Mouse (Mus musculus) C2C12 (cell line): Measurements from ENCODE around the gene Shoc2.

Source experiments
- CEBPB ChIP-seq: IDR thresholded peaks from one replicate; pipeline ENCODE4 v1.6.1; 2011; ENCODE audit warnings: low read depth, mild to moderate bottlenecking, control low read depth, moderate library complexity
- CTCF ChIP-seq: IDR thresholded peaks from one replicate; pipeline ENCODE4 v1.5.1; 2011; ENCODE audit not compliant: control insufficient read depth, insufficient read depth, insufficient read length
- MAX ChIP-seq: IDR thresholded peaks from one replicate; pipeline ENCODE4 v1.6.1; 2011; ENCODE audit warnings: mild to moderate bottlenecking, control low read depth
- MYOD1 ChIP-seq: IDR thresholded peaks from one replicate; pipeline ENCODE4 v1.6.1; 2011; ENCODE audit warnings: low read depth; ENCODE audit not compliant: control insufficient read depth, insufficient read length
- MYOG ChIP-seq: IDR thresholded peaks from one replicate; pipeline ENCODE4 v1.6.1; 2011; ENCODE audit not compliant: control insufficient read depth, insufficient read length; ENCODE audit errors: extremely low read depth
- USF1 ChIP-seq: IDR thresholded peaks from one replicate; pipeline ENCODE4 v1.6.1; 2011; ENCODE audit warnings: low read depth, mild to moderate bottlenecking, control low read depth, moderate library complexity

GRCm38 (mm10) chr19:53942342-53942741, 1.8 kb upstream of the Shoc2 start:
- no peak for TF ChIP-seq USF1
- TF ChIP-seq CTCF = no peak
- TF ChIP-seq MYOD1 = no peak
- no peak for TF ChIP-seq MAX
- TF ChIP-seq MYOG = no peak
- no peak for TF ChIP-seq CEBPB
